Mouse (Mus musculus): ENCODE results near the gene Sfxn2. TPM values are rescaled to one million over a fixed set of nuclear protein-coding genes. Genes with fewer than 3 reads are reported as not detected.

Gene Sfxn2
- polyA plus RNA-seq, 1 experiment from 2014 or later: 8.8 TPM

DNA sequence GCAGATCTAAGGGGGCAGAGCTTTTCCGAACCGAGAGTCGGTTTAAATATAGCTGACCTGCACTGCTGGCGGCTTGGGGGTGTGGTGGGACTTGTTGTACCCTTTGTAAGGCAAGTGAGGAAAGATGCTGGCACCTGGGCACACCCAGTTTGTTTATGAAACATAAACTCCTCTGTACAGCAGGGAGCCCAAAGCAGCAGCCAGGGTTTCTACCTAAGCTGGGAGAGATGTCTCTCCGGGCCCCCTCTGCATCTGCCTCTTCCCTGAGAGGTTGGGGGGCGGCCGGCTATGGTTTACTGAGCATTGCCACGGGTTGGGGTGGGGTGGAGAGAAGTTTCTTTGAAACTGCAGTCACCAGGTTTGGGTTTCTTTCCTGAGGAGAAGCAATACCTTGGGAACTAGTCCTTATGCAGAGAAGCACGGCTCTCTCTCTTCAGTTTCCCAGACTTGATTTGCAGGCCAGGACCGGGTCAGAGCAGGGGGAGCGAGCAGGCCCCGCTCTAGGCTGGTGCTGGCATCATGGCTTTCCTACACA lies 49.6 kb downstream of the Sfxn2 start:
- Histone ChIP-seq H3K36me3 (no peaks in the 10 kb centered on the region), H3K9ac (peak overlapping the region; percentile 65)

DNA sequence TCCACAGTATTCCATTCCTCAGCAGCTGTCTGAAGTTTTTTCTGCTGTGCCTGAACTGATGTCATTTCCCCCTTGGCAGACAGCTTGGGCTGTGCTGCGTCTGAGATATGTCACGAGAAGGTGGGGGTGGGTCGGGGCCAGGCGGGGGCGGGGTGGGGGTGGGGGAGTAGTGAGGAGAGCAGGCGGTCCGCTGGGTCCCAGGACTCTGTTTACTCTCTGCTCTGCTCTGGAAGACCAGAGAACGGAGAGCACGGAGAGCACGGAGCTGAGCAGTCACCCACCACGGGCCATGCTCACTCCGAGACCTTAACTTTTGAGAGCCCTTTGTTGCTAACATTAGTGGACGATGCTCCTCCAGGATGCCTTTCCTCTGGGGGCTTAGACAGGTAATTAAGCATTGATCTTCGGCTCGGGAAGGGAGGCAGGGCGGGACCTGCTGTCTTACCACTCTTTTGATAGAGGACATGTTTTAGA lies 50.1 kb downstream of the Sfxn2 start:
- peaks cover 87% of the 10 kb centered on the region for H3K4me1 ChIP-seq (replicated peaks)
- H3K4me3 ChIP-seq: peak overlapping the region; percentile 60
- peak overlapping the region; percentile 97 for H3K27ac ChIP-seq
- no peaks in the 10 kb centered on the region for H3K9me3 ChIP-seq (replicated peaks)
- peak; percentile 60 for ATAC-seq (replicated peaks; ENCODE audit: insufficient number of reproducible peaks, insufficient read depth, low FRiP score, low read depth)
- H3K36me3 ChIP-seq: no peaks in the 10 kb centered on the region
- H3K4me2 ChIP-seq: peak overlapping the region; percentile 69
- H3K27me3 ChIP-seq: no peaks in the 10 kb centered on the region
- H3K9ac ChIP-seq: peak overlapping the region; percentile 65
- 5% methylated on average over 16 of the region's 16 CpGs for WGBS

More for the DNA sequence above, 49.6 kb downstream of the Sfxn2 start:
- ATAC-seq (replicated peaks; ENCODE audit: insufficient number of reproducible peaks, insufficient read depth, low FRiP score, low read depth): no peak
- H3K27ac ChIP-seq: peak overlapping the region; percentile 97
- no peaks in the 10 kb centered on the region for H3K9me3 ChIP-seq (replicated peaks)
- H3K4me1 ChIP-seq (replicated peaks): peaks cover 87% of the 10 kb centered on the region
- H3K4me2 ChIP-seq: peak overlapping the region; percentile 69
- H3K27me3 ChIP-seq: no peaks in the 10 kb centered on the region
- 17% methylated on average over 12 of the region's 12 CpGs for WGBS
- peak overlapping the region; percentile 60 for H3K4me3 ChIP-seq

DNA sequence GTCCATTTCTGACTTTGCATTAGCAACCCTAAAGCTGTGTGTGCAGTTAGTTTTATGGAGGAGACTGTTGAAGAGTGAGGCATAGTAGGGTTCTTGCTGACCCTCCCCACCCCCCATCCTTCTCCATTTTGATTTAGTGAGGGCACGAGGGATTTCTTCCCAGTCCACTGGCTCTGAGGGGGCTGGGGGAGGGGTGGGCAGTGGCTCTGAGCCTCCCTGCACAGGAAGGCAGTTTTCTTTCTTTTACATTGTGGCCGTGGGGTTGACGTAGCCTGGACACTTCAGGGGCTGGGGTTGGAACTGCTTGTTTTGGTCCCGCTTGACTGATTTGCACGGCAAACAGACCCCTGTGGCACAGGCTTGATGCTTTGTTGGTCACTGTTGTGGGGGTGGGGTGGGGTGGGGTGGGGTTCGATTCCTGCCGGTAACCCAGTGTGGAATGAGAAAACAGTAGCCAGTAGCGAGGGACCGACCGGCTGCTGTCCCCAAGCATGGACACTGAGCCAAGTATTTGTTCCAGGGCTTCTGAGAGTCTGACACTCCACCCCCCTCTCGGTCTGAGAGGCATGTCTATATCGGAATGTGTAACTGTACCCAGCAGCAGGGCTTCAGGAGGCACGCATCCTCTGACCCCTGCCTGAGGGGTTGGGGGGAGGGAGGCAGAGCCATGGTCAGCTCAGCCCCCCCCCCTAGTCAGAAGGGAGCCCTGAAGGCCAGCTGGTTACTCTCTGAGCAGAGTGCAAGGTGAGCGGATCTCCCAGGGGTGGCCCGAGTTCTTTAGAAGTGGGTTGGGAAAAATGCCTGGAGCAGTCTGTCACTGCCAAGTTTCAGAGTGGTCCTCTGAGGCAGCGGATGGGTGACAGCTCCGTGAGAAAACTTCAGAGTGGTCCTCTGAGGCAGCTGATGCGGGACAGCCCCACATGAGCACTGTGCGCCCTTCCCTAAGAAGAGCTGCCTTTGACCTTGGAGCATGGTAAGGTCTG lies 50.9 kb downstream of the Sfxn2 start:
- 18% methylated on average over 19 of the region's 19 CpGs for WGBS
- H3K27me3 ChIP-seq: no peaks in the 10 kb centered on the region

DNA sequence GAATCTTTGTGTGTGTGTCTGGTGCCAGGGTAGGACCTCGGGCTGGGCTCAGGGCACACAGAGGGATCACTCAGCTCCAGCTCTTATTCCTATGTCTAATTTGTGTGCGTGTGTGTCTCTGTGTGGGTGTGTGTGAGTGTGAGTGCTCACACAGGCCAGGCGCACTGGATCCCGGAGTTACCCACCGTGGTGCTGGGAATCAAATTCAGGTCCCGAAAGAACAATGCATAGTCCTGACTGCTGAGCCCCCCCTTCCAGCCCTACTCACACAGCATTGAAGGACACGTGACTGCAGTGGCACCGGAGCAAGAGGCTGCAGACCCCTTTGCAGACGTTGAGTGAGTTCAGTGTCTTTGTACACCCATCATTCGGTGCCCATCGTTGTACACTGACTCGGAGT lies 51.9 kb downstream of the Sfxn2 start:
- 90% methylated on average over 12 of the region's 12 CpGs for WGBS
- H3K4me2 ChIP-seq: peak overlapping the region; percentile 69
- H3K9me3 ChIP-seq (replicated peaks): no peaks in the 10 kb centered on the region
- H3K27ac ChIP-seq: peak overlapping the region; percentile 97
- H3K27me3 ChIP-seq: no peaks in the 10 kb centered on the region
- H3K36me3 ChIP-seq: no peaks in the 10 kb centered on the region
- H3K4me1 ChIP-seq (replicated peaks): peaks cover 86% of the 10 kb centered on the region
- H3K9ac ChIP-seq: peak overlapping the region; percentile 49; the same call in 1 of the 2 replicates
- no peak for ATAC-seq (replicated peaks; ENCODE audit: insufficient number of reproducible peaks, insufficient read depth, low FRiP score, low read depth)
- peak overlapping the region; percentile 60 for H3K4me3 ChIP-seq

More for the DNA sequence above, 50.9 kb downstream of the Sfxn2 start:
- peak overlapping the region; percentile 65 for H3K9ac ChIP-seq
- peak overlapping the region; percentile 60 for H3K4me3 ChIP-seq
- no peaks in the 10 kb centered on the region for H3K36me3 ChIP-seq
- H3K4me1 ChIP-seq (replicated peaks): peaks cover 87% of the 10 kb centered on the region
- ATAC-seq (replicated peaks; ENCODE audit: insufficient number of reproducible peaks, insufficient read depth, low FRiP score, low read depth): peak; percentile 80
- peak overlapping the region; percentile 97 for H3K27ac ChIP-seq
- H3K9me3 ChIP-seq (replicated peaks): no peaks in the 10 kb centered on the region
- H3K4me2 ChIP-seq: peak overlapping the region; percentile 69

DNA sequence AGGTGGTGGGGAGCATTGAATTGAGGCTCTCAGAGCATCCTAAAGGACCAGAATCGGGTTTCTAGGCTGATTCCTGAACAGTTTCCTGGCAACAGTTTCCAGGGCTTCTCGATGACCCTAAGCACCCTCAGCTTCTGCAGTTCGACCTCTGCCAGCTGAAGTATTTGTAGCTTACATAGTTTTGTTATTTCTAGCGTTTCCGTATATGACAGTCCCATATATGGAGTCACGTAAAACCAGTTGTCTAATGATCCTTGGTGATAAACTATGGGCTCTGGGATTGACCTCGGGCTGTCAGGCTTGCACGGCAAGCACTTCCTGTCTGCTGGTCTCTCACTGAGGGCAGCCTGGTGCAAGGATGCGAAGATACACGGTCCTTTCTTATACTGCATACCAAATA lies 52.4 kb downstream of the Sfxn2 start:
- no peaks in the 10 kb centered on the region for H3K36me3 ChIP-seq
- H3K4me1 ChIP-seq (replicated peaks): peaks cover 86% of the 10 kb centered on the region
- 60% methylated on average over 10 of the region's 10 CpGs for WGBS
- H3K9ac ChIP-seq: no peak overlapping the region
- no peaks in the 10 kb centered on the region for H3K9me3 ChIP-seq (replicated peaks)
- H3K4me3 ChIP-seq: peak overlapping the region; percentile 60; the same call in 1 of the 2 replicates
- H3K27ac ChIP-seq: peak overlapping the region; percentile 97; the same call in 1 of the 2 replicates
- H3K4me2 ChIP-seq: peak overlapping the region; percentile 69
- no peaks in the 10 kb centered on the region for H3K27me3 ChIP-seq
- no peak for ATAC-seq (replicated peaks; ENCODE audit: insufficient number of reproducible peaks, insufficient read depth, low FRiP score, low read depth)

DNA sequence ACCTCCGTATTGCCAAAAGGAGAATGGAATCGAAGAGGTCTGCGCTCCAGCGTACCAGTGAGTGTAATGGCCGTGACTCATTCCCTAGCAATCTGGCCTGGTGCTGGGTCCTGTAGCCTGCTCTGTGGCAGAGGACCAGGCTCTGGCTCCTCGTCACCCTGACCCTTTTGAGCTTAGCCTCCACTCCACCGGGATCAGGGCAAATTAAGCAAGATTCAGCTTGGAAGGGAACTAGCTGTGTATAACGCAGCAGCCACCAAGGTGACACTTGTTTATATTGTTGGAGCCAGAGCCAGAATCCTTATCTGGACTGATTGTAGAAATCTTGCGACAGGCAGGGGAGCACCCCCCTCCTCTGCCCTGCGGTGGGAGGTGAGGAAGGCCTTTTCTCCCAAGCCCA lies 55.2 kb downstream of the Sfxn2 start:
- Histone ChIP-seq H3K4me3 (no peak overlapping the region), H3K9me3 (replicated peaks) (no peaks in the 10 kb centered on the region), H3K27ac (peak overlapping the region; percentile 65), H3K4me2 (peak overlapping the region; percentile 44), H3K27me3 (no peaks in the 10 kb centered on the region), H3K4me1 (replicated peaks) (peaks cover 80% of the 10 kb centered on the region), H3K9ac (no peak overlapping the region), H3K36me3 (0 out of 2 replicates have a peak, but pooled peaks cover 3% of the 10 kb centered on the region)
- WGBS: 21% methylated on average over 10 of the region's 10 CpGs
- no peak for ATAC-seq (replicated peaks; ENCODE audit: insufficient number of reproducible peaks, insufficient read depth, low FRiP score, low read depth)

DNA sequence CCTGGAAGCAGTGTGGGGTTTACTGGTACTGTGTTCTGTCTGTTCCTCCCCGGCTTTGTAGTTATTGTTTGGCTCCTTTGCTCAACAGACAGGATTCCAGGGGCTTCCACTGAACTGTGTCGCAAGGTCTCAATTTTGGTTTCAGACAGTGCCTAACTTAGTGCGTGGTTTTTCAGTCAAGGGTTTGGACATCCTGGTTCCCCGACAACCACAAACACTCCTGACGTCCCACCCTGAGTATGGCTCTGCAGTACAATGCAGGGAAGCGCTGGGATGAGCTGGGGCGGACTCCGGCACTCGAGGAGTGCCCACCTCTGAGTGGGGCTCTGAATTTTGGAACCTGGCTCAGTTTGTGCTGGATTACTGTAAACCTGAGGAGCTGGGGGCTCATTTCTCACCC lies 56.6 kb downstream of the Sfxn2 start:
- 71% methylated on average over 9 of the region's 9 CpGs for WGBS
- Histone ChIP-seq H3K27ac (0 out of 2 replicates have a peak overlapping the region, but pooled peaks have one; percentile 10), H3K4me1 (replicated peaks) (peaks cover 81% of the 10 kb centered on the region), H3K36me3 (0 out of 2 replicates have a peak, but pooled peaks cover 3% of the 10 kb centered on the region), H3K4me2 (no peak overlapping the region), H3K27me3 (no peaks in the 10 kb centered on the region), H3K9ac (no peak overlapping the region), H3K4me3 (no peak overlapping the region), H3K9me3 (replicated peaks) (no peaks in the 10 kb centered on the region)
- ATAC-seq (replicated peaks; ENCODE audit: insufficient number of reproducible peaks, insufficient read depth, low FRiP score, low read depth): no peak

DNA sequence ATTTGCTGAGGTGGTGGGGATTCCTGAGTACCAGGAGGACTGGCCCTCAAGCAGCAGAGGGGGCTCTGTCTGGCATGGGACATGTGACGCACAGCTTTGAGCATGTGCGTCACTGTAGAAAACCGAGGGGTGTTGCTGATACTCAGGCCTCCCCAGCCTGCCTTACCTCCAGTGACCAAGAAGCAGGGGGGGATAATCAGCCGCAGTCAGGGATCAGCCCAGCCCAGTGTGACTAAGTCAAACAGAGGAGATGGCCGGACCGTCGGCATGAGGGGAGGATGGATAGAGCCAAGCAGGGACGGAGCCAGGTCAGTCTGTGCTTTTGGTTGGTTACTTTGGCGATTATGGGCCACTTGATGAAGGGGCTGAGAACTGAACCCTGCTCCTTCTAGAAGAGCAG lies 58.5 kb downstream of the Sfxn2 start:
- H3K36me3 ChIP-seq: 0 out of 2 replicates have a peak, but pooled peaks cover 3% of the 10 kb centered on the region
- H3K4me1 ChIP-seq (replicated peaks): peaks cover 82% of the 10 kb centered on the region
- no peak overlapping the region for H3K4me2 ChIP-seq
- H3K27me3 ChIP-seq: no peaks in the 10 kb centered on the region
- H3K4me3 ChIP-seq: no peak overlapping the region
- 77% methylated on average over 9 of the region's 9 CpGs for WGBS
- no peak overlapping the region for H3K27ac ChIP-seq
- H3K9ac ChIP-seq: no peak overlapping the region
- no peaks in the 10 kb centered on the region for H3K9me3 ChIP-seq (replicated peaks)
- no peak for ATAC-seq (replicated peaks; ENCODE audit: insufficient number of reproducible peaks, insufficient read depth, low FRiP score, low read depth)

DNA sequence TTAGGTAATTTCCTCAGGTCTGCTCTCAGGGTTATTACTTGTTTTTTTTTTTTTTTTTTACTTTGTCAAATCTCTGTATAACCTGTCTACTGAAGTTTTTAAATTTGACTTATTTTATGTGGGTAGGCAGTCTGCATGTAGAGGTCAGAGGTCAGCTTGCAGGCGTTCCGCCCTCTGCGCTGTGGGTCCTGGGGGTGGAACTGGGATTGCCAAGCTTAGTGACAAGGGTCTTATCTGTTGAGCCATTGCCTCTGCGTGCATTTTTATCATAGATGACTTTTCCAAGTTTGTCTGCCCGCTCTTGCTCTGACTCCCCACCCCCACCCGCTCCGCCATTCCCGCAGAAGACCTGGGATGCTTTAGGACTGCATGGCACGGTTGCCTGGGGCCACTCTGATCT lies 62.6 kb downstream of the Sfxn2 start:
- Histone ChIP-seq H3K9ac (no peak overlapping the region), H3K4me3 (no peak overlapping the region), H3K27me3 (no peaks in the 10 kb centered on the region), H3K27ac (peak overlapping the region; percentile 67), H3K9me3 (replicated peaks) (no peaks in the 10 kb centered on the region), H3K4me1 (replicated peaks) (peaks cover 81% of the 10 kb centered on the region), H3K4me2 (no peak overlapping the region), H3K36me3 (peaks cover 15% of the 10 kb centered on the region; the same call in 1 of the 2 replicates)
- ATAC-seq (replicated peaks; ENCODE audit: insufficient number of reproducible peaks, insufficient read depth, low FRiP score, low read depth): no peak
- 23% methylated on average over 9 of the region's 9 CpGs for WGBS

DNA sequence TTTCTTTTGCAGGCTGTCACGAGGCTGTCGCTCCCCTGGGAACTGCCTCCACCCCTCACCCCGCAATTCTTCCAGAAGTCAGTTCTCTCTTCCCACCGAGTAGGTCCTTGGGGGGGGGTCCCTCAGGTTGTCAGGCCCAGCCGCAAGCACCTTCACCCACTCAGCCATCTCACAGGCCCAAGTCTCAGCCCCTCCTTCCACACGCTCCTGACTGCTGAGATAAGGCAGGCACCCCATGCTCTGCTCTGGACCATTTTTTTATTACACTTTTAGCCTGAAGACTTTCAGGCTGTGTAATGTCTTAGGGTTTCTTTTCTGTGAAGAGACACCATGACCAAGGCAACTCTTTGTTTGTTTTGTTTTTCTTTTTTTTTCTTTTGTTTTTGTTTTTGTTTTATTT lies 64.4 kb downstream of the Sfxn2 start:
- no peak overlapping the region for H3K27ac ChIP-seq
- H3K4me2 ChIP-seq: no peak overlapping the region
- H3K4me1 ChIP-seq (replicated peaks): peaks cover 85% of the 10 kb centered on the region
- WGBS: 65% methylated on average over 6 of the region's 6 CpGs
- H3K27me3 ChIP-seq: no peaks in the 10 kb centered on the region
- H3K36me3 ChIP-seq: peaks cover 12% of the 10 kb centered on the region; the same call in 1 of the 2 replicates
- H3K9ac ChIP-seq: no peak overlapping the region
- no peak overlapping the region for H3K4me3 ChIP-seq
- no peaks in the 10 kb centered on the region for H3K9me3 ChIP-seq (replicated peaks)
- no peak for ATAC-seq (replicated peaks; ENCODE audit: insufficient number of reproducible peaks, insufficient read depth, low FRiP score, low read depth)

DNA sequence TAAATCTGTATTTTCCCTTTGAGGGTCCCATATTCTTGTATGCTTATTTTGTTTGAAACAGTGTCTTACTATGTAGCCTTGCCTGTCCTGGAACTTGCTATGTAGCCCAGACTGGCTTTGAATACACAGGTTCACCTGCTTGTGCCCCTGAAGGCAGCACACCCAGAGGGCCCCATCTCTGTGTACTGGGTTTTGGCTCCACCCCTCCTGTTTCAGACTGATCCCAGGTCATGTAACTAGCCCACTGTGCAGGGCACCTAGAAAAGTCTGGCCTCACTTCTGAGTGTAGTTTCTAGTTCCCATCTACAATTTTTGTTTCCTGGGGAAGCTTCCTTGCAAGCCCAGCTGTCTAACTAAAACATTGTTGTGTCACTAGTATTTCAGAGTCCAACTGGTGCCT lies 65.9 kb downstream of the Sfxn2 start:
- no peak overlapping the region for H3K9ac ChIP-seq

More for the DNA sequence above, 65.9 kb downstream of the Sfxn2 start:
- no peaks in the 10 kb centered on the region for H3K9me3 ChIP-seq (replicated peaks)
- H3K4me3 ChIP-seq: no peak overlapping the region
- H3K36me3 ChIP-seq: peaks cover 12% of the 10 kb centered on the region; the same call in 1 of the 2 replicates
- ATAC-seq (replicated peaks; ENCODE audit: insufficient number of reproducible peaks, insufficient read depth, low FRiP score, low read depth): no peak
- peaks cover 88% of the 10 kb centered on the region for H3K4me1 ChIP-seq (replicated peaks)
- no peak overlapping the region for H3K4me2 ChIP-seq
- no peaks in the 10 kb centered on the region for H3K27me3 ChIP-seq
- peak overlapping the region; percentile 31 for H3K27ac ChIP-seq
